Mouse (Mus musculus) kidney, postnatal 0 days (tissue): ENCODE measurements around the gene Fam166a. TPM values are rescaled to one million over a fixed set of nuclear protein-coding genes. Genes with fewer than 3 reads are reported as not detected.

Experiments used
- ATAC-seq: fragments of 200-750 bp; cut with Nextera tagmentation; replicated peaks from 2 replicates; pipeline ENCODE4 v1.8.0; 2017; ENCODE audit warnings: low read depth, moderate number of reproducible peaks, moderate TSS enrichment, moderate library complexity; ENCODE audit not compliant: low FRiP score
- DNase-seq: peaks from one replicate; pipeline ENCODE4 v3.0.0-alpha.2; 2016; ENCODE audit warnings: low spot score
- H3K27ac ChIP-seq: fragments of 300-500 bp; sonication (generic); 2 replicates; pipeline ENCODE4 v1.5.1; 2014; ENCODE audit warnings: mild to moderate bottlenecking
- H3K27me3 ChIP-seq: fragments of 300-500 bp; sonication (generic); 2 replicates; pipeline ENCODE4 v1.6.1; 2014; ENCODE audit warnings: low read length, mixed read lengths; ENCODE audit not compliant: insufficient read depth
- H3K36me3 ChIP-seq: fragments of 300-500 bp; sonication (generic); 2 replicates; pipeline ENCODE4 v1.6.1; 2014; ENCODE audit warnings: low read length, mixed read lengths; ENCODE audit not compliant: insufficient read depth
- H3K4me1 ChIP-seq: fragments of 300-500 bp; sonication (generic); replicated peaks from 2 replicates; pipeline ENCODE4 v1.6.1; 2014; ENCODE audit warnings: antibody characterized with exemption, low read length, mixed read lengths; ENCODE audit not compliant: insufficient read depth
- H3K4me2 ChIP-seq: fragments of 300-500 bp; sonication (generic); 2 replicates; pipeline ENCODE4 v1.6.1; 2014; ENCODE audit warnings: mild to moderate bottlenecking, low read length, moderate library complexity, mixed read lengths
- H3K4me3 ChIP-seq: fragments of 300-500 bp; sonication (generic); replicated peaks from 2 replicates; pipeline ENCODE4 v1.5.1; 2014; ENCODE audit warnings: low read depth, low read length
- H3K9ac ChIP-seq: fragments of 300-500 bp; sonication (generic); 2 replicates; pipeline ENCODE4 v1.6.1; 2014; ENCODE audit warnings: low read depth, low read length
- H3K9me3 ChIP-seq: fragments of 300-500 bp; sonication (generic); replicated peaks from 2 replicates; pipeline ENCODE4 v1.6.1; 2016; ENCODE audit warnings: low read length, inconsistent platforms, mixed read lengths
- CTCF ChIP-seq: IDR thresholded peaks from 2 replicates; pipeline ENCODE4 v1.5.1; 2016; ENCODE audit warnings: antibody characterized with exemption, low read depth, mild to moderate bottlenecking, moderate library complexity
- WGBS: fragments of 180-500 bp; shearing (Covaris S2); extraction: QIAGEN DNeasy Blood & Tissue Kit; methylation state at CpG from one replicate; pipeline ENCODE4 v1.1.7; 2014; 5-methylcytosine and 5-hydroxymethylcytosine counted together
- polyA plus RNA-seq: library from polyadenylated mRNA; unstranded; fragments of >200 nt; fragmentation: Nextera tagmentation; extraction: Ambion mirVana; gene quantifications from 2 replicates; pipeline ENCODE4 v1.2.1, GENCODE M21; 2015

Fam166a gene
- polyA plus RNA-seq: 0.28 and 0.62 TPM in 2 replicates

DNA sequence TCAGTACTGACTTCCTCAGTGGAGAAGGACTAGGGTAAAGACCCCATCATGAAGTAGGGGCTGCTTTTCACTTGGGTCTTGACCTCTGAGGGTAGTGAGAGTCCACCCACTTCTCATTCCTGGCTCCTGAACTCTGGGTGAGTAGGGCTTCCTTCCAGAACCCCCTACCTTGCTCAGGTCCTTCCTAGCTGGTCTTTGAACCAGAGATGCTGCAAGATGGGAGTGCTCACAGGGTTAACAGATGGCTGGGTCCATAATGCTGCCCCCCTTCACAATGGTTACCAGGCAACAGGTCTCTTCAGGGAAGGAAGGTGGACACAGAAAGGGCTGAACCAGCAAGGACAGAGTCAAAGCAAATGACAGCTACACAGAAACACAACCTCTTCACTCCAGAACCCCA, at the start of gene Fam166a:
Fam166a (plus strand) TSS at position 301 of the 400 bp plus-strand sequence.
- Histone ChIP-seq H3K4me1 (no peaks in the 10 kb centered on the region), H3K27ac (no peak within 1 kb of the TSS), H3K36me3 (0 out of 2 replicates have a peak, but pooled peaks cover 4% of the 10 kb centered on the region), H3K4me3 (no peak within 1 kb of the TSS), H3K9ac (no peak within 1 kb of the TSS), H3K9me3 (no peaks in the 10 kb centered on the region), H3K4me2 (no peak within 1 kb of the TSS), H3K27me3 (no peaks in the 10 kb centered on the region)
- TF ChIP-seq CTCF: no peak
- DNase-seq (no peak), ATAC-seq (no peak)

- H3K4me2 ChIP-seq: no peak overlapping the region
- 29% methylated on average over 5 of the region's 5 CpGs for WGBS
- no peak overlapping the region for H3K4me3 ChIP-seq
- H3K9me3 ChIP-seq: no peaks in the 10 kb centered on the region
- no peak for DNase-seq
- no peak overlapping the region for H3K9ac ChIP-seq
- ATAC-seq: no peak
- H3K36me3 ChIP-seq: no peaks in the 10 kb centered on the region
- 0 out of 2 replicates have a peak overlapping the region, but pooled peaks have one; percentile 6 for H3K27ac ChIP-seq
- peaks cover 19% of the 10 kb centered on the region for H3K4me1 ChIP-seq
- H3K27me3 ChIP-seq: no peaks in the 10 kb centered on the region
- TF ChIP-seq CTCF: no peak
These were observed 48.8 kb upstream of the Fam166a start for GRCm38 (mm10) chr2:25169778-25170177.

GRCm38 (mm10) chr2:25170326-25171100, 48.0 kb upstream of the Fam166a start:
- H3K4me1 ChIP-seq: peaks cover 21% of the 10 kb centered on the region

GRCm38 (mm10) chr2:25171101-25171768, 47.3 kb upstream of the Fam166a start:
- H3K9ac ChIP-seq: no peak overlapping the region
- no peak for ATAC-seq
- no peak overlapping the region for H3K4me2 ChIP-seq

More at GRCm38 (mm10) chr2:25170326-25171100, 48.0 kb upstream of the Fam166a start:
- Histone ChIP-seq H3K27me3 (no peaks in the 10 kb centered on the region), H3K4me3 (no peak overlapping the region), H3K36me3 (no peaks in the 10 kb centered on the region), H3K27ac (0 out of 2 replicates have a peak overlapping the region, but pooled peaks have one; percentile 6), H3K4me2 (no peak overlapping the region), H3K9me3 (no peaks in the 10 kb centered on the region), H3K9ac (no peak overlapping the region)
- no peak for TF ChIP-seq CTCF
- no peak for DNase-seq
- WGBS: 46% methylated on average over 10 of the region's 10 CpGs
- ATAC-seq: no peak

GRCm38 (mm10) chr2:25171769-25172153, 46.8 kb upstream of the Fam166a start:
- no peaks in the 10 kb centered on the region for H3K36me3 ChIP-seq
- H3K9ac ChIP-seq: no peak overlapping the region
- no peak for TF ChIP-seq CTCF
- no peak overlapping the region for H3K27ac ChIP-seq
- no peak overlapping the region for H3K4me2 ChIP-seq
- no peaks in the 10 kb centered on the region for H3K27me3 ChIP-seq
- H3K9me3 ChIP-seq: no peaks in the 10 kb centered on the region
- H3K4me1 ChIP-seq: peaks cover 32% of the 10 kb centered on the region
- DNase-seq: no peak
- no peak for ATAC-seq
- H3K4me3 ChIP-seq: no peak overlapping the region
- WGBS: 63% methylated on average over 1 of the region's 1 CpGs

More at GRCm38 (mm10) chr2:25171101-25171768, 47.3 kb upstream of the Fam166a start:
- Histone ChIP-seq H3K9me3 (no peaks in the 10 kb centered on the region), H3K27ac (no peak overlapping the region), H3K36me3 (no peaks in the 10 kb centered on the region), H3K4me1 (peaks cover 27% of the 10 kb centered on the region), H3K4me3 (no peak overlapping the region), H3K27me3 (no peaks in the 10 kb centered on the region)
- DNase-seq: no peak
- TF ChIP-seq CTCF: no peak
- WGBS: 83% methylated on average over 6 of the region's 6 CpGs

- no peak for ATAC-seq
- Histone ChIP-seq H3K9me3 (no peaks in the 10 kb centered on the region), H3K4me3 (no peak overlapping the region), H3K4me2 (no peak overlapping the region), H3K9ac (no peak overlapping the region), H3K27me3 (no peaks in the 10 kb centered on the region), H3K4me1 (peaks cover 36% of the 10 kb centered on the region), H3K36me3 (no peaks in the 10 kb centered on the region), H3K27ac (no peak overlapping the region)
- WGBS: 40% methylated on average over 8 of the region's 8 CpGs
- no peak for DNase-seq
- TF ChIP-seq CTCF: no peak
These were observed 45.9 kb upstream of the Fam166a start for GRCm38 (mm10) chr2:25172629-25173028.
